Mouse (Mus musculus): ENCODE measurements around the gene Bri3. TPM values are rescaled to one million over a fixed set of nuclear protein-coding genes. Genes with fewer than 3 reads are reported as not detected.

Bri3 gene
- polyA plus RNA-seq, 1 experiment: 69.0 TPM

GRCm38 (mm10) chr5:144344592-144344991 is 100.4 kb downstream of the Bri3 start:
- TF ChIP-seq GATA1 (IDR thresholded peaks at IDR 0.05; ENCODE audit: low read length): no peak

GRCm38 (mm10) chr5:144351185-144351584 is 106.9 kb downstream of the Bri3 start:
- no peak for TF ChIP-seq GATA1 (IDR thresholded peaks at IDR 0.05; ENCODE audit: low read length)

- TF ChIP-seq GATA1 (IDR thresholded peaks at IDR 0.05; ENCODE audit: low read length): no peak
Measured at GRCm38 (mm10) chr5:144352250-144353047, 108.2 kb downstream of the Bri3 start.

- TF ChIP-seq GATA1 (IDR thresholded peaks at IDR 0.05; ENCODE audit: low read length): no peak
Measured at GRCm38 (mm10) chr5:144356776-144357455, 112.7 kb downstream of the Bri3 start.

- TF ChIP-seq GATA1 (IDR thresholded peaks at IDR 0.05; ENCODE audit: low read length): no peak
Measured at GRCm38 (mm10) chr5:144357551-144357880, 113.3 kb downstream of the Bri3 start.

GRCm38 (mm10) chr5:144357881-144358591 is 113.8 kb downstream of the Bri3 start, which contains the start of gene Baiap2l1:
Baiap2l1 (minus strand) TSS chr5:144358112.
- no peak for TF ChIP-seq GATA1 (IDR thresholded peaks at IDR 0.05; ENCODE audit: low read length)

- no peak for TF ChIP-seq GATA1 (IDR thresholded peaks at IDR 0.05; ENCODE audit: low read length)
Measured at GRCm38 (mm10) chr5:144358592-144358917, 114.3 kb downstream of the Bri3 start.

- no peak for TF ChIP-seq GATA1 (IDR thresholded peaks at IDR 0.05; ENCODE audit: low read length)
Measured at GRCm38 (mm10) chr5:144359886-144360285, 115.6 kb downstream of the Bri3 start.

GRCm38 (mm10) chr5:144360346-144360745 is 116.1 kb downstream of the Bri3 start:
- TF ChIP-seq GATA1 (IDR thresholded peaks at IDR 0.05; ENCODE audit: low read length): no peak

GRCm38 (mm10) chr5:144364680-144365357 is 120.6 kb downstream of the Bri3 start:
- no peak for TF ChIP-seq GATA1 (IDR thresholded peaks at IDR 0.05; ENCODE audit: low read length)

- TF ChIP-seq GATA1 (IDR thresholded peaks at IDR 0.05; ENCODE audit: low read length): no peak
Measured at GRCm38 (mm10) chr5:144368661-144369205, 124.5 kb downstream of the Bri3 start.

GRCm38 (mm10) chr5:144370986-144371385 is 126.7 kb downstream of the Bri3 start:
- TF ChIP-seq GATA1 (IDR thresholded peaks at IDR 0.05; ENCODE audit: low read length): no peak

GRCm38 (mm10) chr5:144372177-144372576 is 127.9 kb downstream of the Bri3 start:
- TF ChIP-seq GATA1 (IDR thresholded peaks at IDR 0.05; ENCODE audit: low read length): no peak

- TF ChIP-seq GATA1 (IDR thresholded peaks at IDR 0.05; ENCODE audit: low read length): no peak
Measured at GRCm38 (mm10) chr5:144372885-144373284, 128.6 kb downstream of the Bri3 start.

- no peak for TF ChIP-seq GATA1 (IDR thresholded peaks at IDR 0.05; ENCODE audit: low read length)
Measured at GRCm38 (mm10) chr5:144379431-144379830, 135.2 kb downstream of the Bri3 start.

Data from G1E-ER4 (cell line).